In genomic region chr9:47505956-47506355, GRCm38 (mm10) we compare ENCODE assay signal across 23 mouse cellular contexts. TPM values are rescaled to one million over a fixed set of nuclear protein-coding genes. Genes with fewer than 3 reads are reported as not detected.
DNase-seq lines count a peak whose midpoint lies in the region; ATAC-seq and TF ChIP-seq lines count a peak whose summit lies in the region.
"Had no signal": no experiment of that assay in that cellular context is flagged by ENCODE, and none has a peak within 500 bp of the region (broad histone marks: within the 10 kb centered on the region; RNA-seq: fewer than 3 reads in every experiment).

No protein-coding gene starts in this region.

- peak; percentile 10 for DNase-seq in hindbrain, embryonic 10.5 days (ENCODE audit: low spot score)
- peak; percentile 16 for DNase-seq in midbrain, postnatal 0 days (ENCODE audit: low spot score)
- peak; percentile 28 to 42 for DNase-seq in kidney, postnatal 4 days
- DNase-seq in adipocyte (ENCODE audit: low spot score) = no peak
- DNase-seq in right cerebral cortex, adult 2 months (ENCODE audit: low spot score in 2 of 2) = no peak
- no peak for DNase-seq in layer of hippocampus, adult 9-10 months (ENCODE audit: low spot score)
- DNase-seq: cerebellum, adult 2 months; gastrocnemius, postnatal 10 days; heart, postnatal 10 days; liver; lung, adult 18-20 months; right cerebral cortex, adult 18-20 months; spleen, adult 18-20 months had no signal

- peaks cover 21% of the 10 kb centered on the region; the same call in 1 of the 2 replicates for H3K4me1 ChIP-seq in hindbrain, embryonic 10.5 days (replicated peaks)
- H3K4me1 ChIP-seq in hindbrain, embryonic 12.5 days = peaks cover 10% of the 10 kb centered on the region
- H3K4me1 ChIP-seq in midbrain, postnatal 0 days (ENCODE audit: insufficient read depth, low read length) = no peaks in the 10 kb centered on the region
- peaks cover 9% of the 10 kb centered on the region; the same call in 1 of the 2 replicates for H3K4me1 ChIP-seq in midbrain, embryonic 13.5 days (replicated peaks)

- no peak for ATAC-seq in hindbrain, embryonic 12.5 days (ENCODE audit: low FRiP score)
- no peak for ATAC-seq in midbrain, postnatal 0 days (ENCODE audit: low FRiP score)
- no peak for ATAC-seq in midbrain, embryonic 13.5 days
- ATAC-seq: forebrain, embryonic 16.5 days; inflammation-experienced regulatory T-cells, adult 6 months; midbrain, embryonic 16.5 days; Patski had no signal

- 59% methylated on average over 13 of the region's 13 CpGs for WGBS in hindbrain, embryonic 10.5 days
- WGBS in hindbrain, embryonic 12.5 days = 34% methylated on average over 13 of the region's 13 CpGs
- WGBS in midbrain, postnatal 0 days = 68% methylated on average over 13 of the region's 13 CpGs
- 70% methylated on average over 13 of the region's 13 CpGs for WGBS in midbrain, embryonic 13.5 days

- no peak overlapping the region for H3K9ac ChIP-seq in hindbrain, embryonic 12.5 days
- H3K9ac ChIP-seq in midbrain, postnatal 0 days (replicated peaks; ENCODE audit: low read length, poor library complexity, severe bottlenecking) = no peak overlapping the region
- H3K9ac ChIP-seq in midbrain, embryonic 13.5 days (replicated peaks) = no peak overlapping the region
- H3K9ac ChIP-seq: stomach, embryonic 15.5 days had no signal

- H3K27ac ChIP-seq in hindbrain, embryonic 10.5 days = no peak overlapping the region
- H3K27ac ChIP-seq in hindbrain, embryonic 12.5 days = no peak overlapping the region
- no peak overlapping the region for H3K27ac ChIP-seq in midbrain, postnatal 0 days (ENCODE audit: low read depth, low read length)
- no peak overlapping the region for H3K27ac ChIP-seq in midbrain, embryonic 13.5 days
- H3K27ac ChIP-seq: layer of hippocampus, adult 2 months; macrophage; stomach, embryonic 15.5 days had no signal

- H3K4me2 ChIP-seq in hindbrain, embryonic 12.5 days (replicated peaks) = no peak overlapping the region
- no peak overlapping the region for H3K4me2 ChIP-seq in midbrain, postnatal 0 days (ENCODE audit: low read depth, low read length, poor library complexity, severe bottlenecking)
- no peak overlapping the region for H3K4me2 ChIP-seq in midbrain, embryonic 13.5 days (replicated peaks)
- H3K4me2 ChIP-seq: stomach, embryonic 15.5 days had no signal

- no peaks in the 10 kb centered on the region for H3K27me3 ChIP-seq in hindbrain, embryonic 10.5 days (ENCODE audit: insufficient read depth, poor library complexity, severe bottlenecking)
- no peaks in the 10 kb centered on the region for H3K27me3 ChIP-seq in hindbrain, embryonic 12.5 days
- no peaks in the 10 kb centered on the region for H3K27me3 ChIP-seq in midbrain, postnatal 0 days (ENCODE audit: insufficient read depth, low read length)
- no peaks in the 10 kb centered on the region for H3K27me3 ChIP-seq in midbrain, embryonic 13.5 days
- H3K27me3 ChIP-seq: stomach, embryonic 15.5 days had no signal

- no peaks in the 10 kb centered on the region for H3K9me3 ChIP-seq in hindbrain, embryonic 10.5 days
- no peaks in the 10 kb centered on the region for H3K9me3 ChIP-seq in hindbrain, embryonic 12.5 days (replicated peaks)
- no peaks in the 10 kb centered on the region for H3K9me3 ChIP-seq in midbrain, postnatal 0 days (ENCODE audit: low read length)
- no peaks in the 10 kb centered on the region for H3K9me3 ChIP-seq in midbrain, embryonic 13.5 days
- H3K9me3 ChIP-seq: stomach, embryonic 15.5 days had no signal

- TF ChIP-seq CTCF in midbrain, postnatal 0 days (IDR thresholded peaks at IDR 0.05) = no peak

- no peak overlapping the region for H3K4me3 ChIP-seq in hindbrain, embryonic 10.5 days
- no peak overlapping the region for H3K4me3 ChIP-seq in hindbrain, embryonic 12.5 days
- H3K4me3 ChIP-seq in midbrain, postnatal 0 days (ENCODE audit: low read depth, low read length) = no peak overlapping the region
- H3K4me3 ChIP-seq in midbrain, embryonic 13.5 days (replicated peaks) = no peak overlapping the region
- H3K4me3 ChIP-seq: erythroblast, embryonic 14.5 days; layer of hippocampus, adult 2 months; stomach, embryonic 15.5 days had no signal

- H3K36me3 ChIP-seq in hindbrain, embryonic 10.5 days = no peaks in the 10 kb centered on the region
- H3K36me3 ChIP-seq in hindbrain, embryonic 12.5 days = no peaks in the 10 kb centered on the region
- no peaks in the 10 kb centered on the region for H3K36me3 ChIP-seq in midbrain, postnatal 0 days (ENCODE audit: insufficient read depth, low read length)
- H3K36me3 ChIP-seq in midbrain, embryonic 13.5 days = no peaks in the 10 kb centered on the region
- H3K36me3 ChIP-seq: stomach, embryonic 15.5 days had no signal

RNA-seq across cellular contexts. Expression of gene Cadm1, which starts 24.0 kb away (rescaled TPM):
- 111 and 168 TPM in 2 replicates for polyA plus RNA-seq in hindbrain, embryonic 10.5 days (2016; fragmentation: Nextera tagmentation; extraction: Ambion mirVana)
- 120 and 132 TPM in 2 replicates for polyA plus RNA-seq in hindbrain, embryonic 12.5 days (2016; fragmentation: Nextera tagmentation; extraction: Ambion mirVana)
- 200 and 232 TPM in 2 replicates for total RNA-seq in midbrain, postnatal 0 days (2014; rRNA removed)
- polyA plus RNA-seq in midbrain, postnatal 0 days (2015; fragmentation: Nextera tagmentation; extraction: Ambion mirVana) = 344 and 367 TPM in 2 replicates
- 138 and 156 TPM in 2 replicates for polyA plus RNA-seq in midbrain, embryonic 13.5 days (2015; fragmentation: Nextera tagmentation; extraction: Ambion mirVana)

Comparison
In these comparisons a context has a peak if more than half of its experiments do, and no peak if none do; other contexts are left out.
1. DNase-seq: peak in hindbrain, embryonic 10.5 days (single experiment), midbrain, postnatal 0 days (single experiment) and kidney, postnatal 4 days (2 of 2); none in adipocyte (single experiment), right cerebral cortex, adult 2 months (0 of 2) and layer of hippocampus, adult 9-10 months (single experiment).